Mouse (Mus musculus) lung, adult 2 months (tissue): ENCODE results near the gene Cdk14. TPM values are rescaled to one million over a fixed set of nuclear protein-coding genes. Genes with fewer than 3 reads are reported as not detected.

ENCODE experiments used
- DNase-seq: peaks from one replicate; pipeline ENCODE4 v3.0.0; 2022
- H3K4me1 ChIP-seq: fragments of 200-500 bp; 2 replicates; pipeline ENCODE4 v1.6.1; 2011; ENCODE audit warnings: low read length; ENCODE audit not compliant: control insufficient read depth, insufficient read depth
- H3K4me3 ChIP-seq: fragments of 200-500 bp; replicated peaks from 2 replicates; pipeline ENCODE3; 2011; ENCODE audit warnings: low read depth, mild to moderate bottlenecking, control low read depth, low read length; ENCODE audit errors: extremely low read depth
- CTCF ChIP-seq: fragments of 200-500 bp; IDR thresholded peaks from 2 replicates; pipeline ENCODE4 v1.5.1; 2011; ENCODE audit warnings: mild to moderate bottlenecking, low read length, control low read depth; ENCODE audit not compliant: insufficient read depth
- POLR2A ChIP-seq: fragments of 200-500 bp; IDR thresholded peaks from 2 replicates; pipeline ENCODE4 v1.6.1; 2011; ENCODE audit warnings: low read depth, mild to moderate bottlenecking, control low read depth, low read length, borderline replicate concordance; ENCODE audit errors: extremely low read depth
- WGBS: fragments of 180-500 bp; shearing (Covaris S2); methylation state at CpG from one replicate; pipeline ENCODE4 v1.1.7; 2018; 5-methylcytosine and 5-hydroxymethylcytosine counted together
- polyA plus RNA-seq: library from polyadenylated mRNA; depleted of rRNA; stranded (reverse); fragments of >200 nt; gene quantifications from 2 replicates; pipeline ENCODE4 v1.2.3, GENCODE M21; 2012

Cdk14 gene
- polyA plus RNA-seq, 1 experiment = 19.0 TPM

DNA sequence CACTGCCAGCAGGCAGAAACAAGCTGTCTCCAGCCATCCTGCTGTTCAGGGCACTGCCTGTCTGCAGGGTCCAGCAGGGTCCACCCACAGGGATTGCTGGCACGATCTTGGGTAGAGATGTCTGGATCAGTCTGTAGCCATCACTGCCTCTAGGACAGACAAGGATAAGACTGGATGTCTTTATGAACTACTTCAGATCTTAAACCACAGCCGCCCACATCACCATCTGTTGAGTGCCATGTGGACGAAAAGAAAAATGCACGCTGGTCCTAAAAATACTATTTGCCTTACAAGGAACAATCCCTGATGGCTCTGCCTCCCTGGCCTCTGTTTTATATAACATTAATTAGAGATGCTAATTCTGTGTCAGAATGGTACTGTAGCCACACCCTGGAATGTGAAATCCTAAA is 426.9 kb downstream of the Cdk14 start:
- H3K4me3 ChIP-seq = no peak overlapping the region
- WGBS = 83% methylated on average over 4 of the region's 4 CpGs
- no peak for DNase-seq
- TF ChIP-seq CTCF (no peak), POLR2A (no peak)
- H3K4me1 ChIP-seq = no peaks in the 10 kb centered on the region; the same call in 1 of the 2 replicates

DNA sequence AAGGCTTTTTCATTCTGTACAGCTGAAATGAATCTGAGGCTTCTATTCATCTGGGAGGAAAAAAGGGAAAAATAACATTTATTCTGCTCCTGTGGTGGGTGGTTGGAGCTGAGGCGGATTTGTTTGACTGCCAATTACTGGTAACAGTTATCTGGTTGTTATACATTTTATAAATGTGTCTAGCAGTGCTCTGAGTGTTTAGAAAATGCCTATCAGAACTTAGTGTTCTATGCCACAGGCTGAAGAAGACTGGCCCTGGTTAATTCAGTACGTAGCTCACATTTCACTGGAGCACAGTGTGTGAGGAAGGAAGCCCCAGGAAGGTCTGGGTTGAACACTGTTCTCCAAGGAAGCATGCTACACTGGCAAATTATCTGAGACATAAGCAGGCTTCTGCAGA is 429.1 kb downstream of the Cdk14 start:
- DNase-seq = no peak
- no peak overlapping the region for H3K4me3 ChIP-seq
- TF ChIP-seq POLR2A (no peak), CTCF (no peak)
- WGBS = 94% methylated on average over 2 of the region's 2 CpGs
- H3K4me1 ChIP-seq = no peaks in the 10 kb centered on the region

DNA sequence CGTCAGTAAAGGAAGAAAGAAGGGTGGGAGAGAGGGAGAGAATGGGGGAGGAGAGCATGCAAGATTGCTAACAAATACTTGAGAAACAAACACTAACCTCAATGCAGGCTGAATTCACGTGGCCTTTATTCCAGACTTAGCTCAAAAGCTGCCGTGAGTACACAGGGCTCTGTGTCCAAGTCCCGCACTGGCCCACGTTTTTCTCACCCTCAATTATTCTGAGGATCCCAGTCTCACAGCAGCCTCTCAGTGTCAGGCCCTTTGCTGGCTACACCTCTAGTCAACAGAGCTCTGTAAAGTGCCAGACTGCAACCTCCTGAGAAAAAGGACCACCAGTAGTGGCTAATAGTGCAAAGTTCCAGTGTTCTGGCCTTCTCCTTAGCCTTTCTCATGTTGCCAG is 429.9 kb downstream of the Cdk14 start:
- WGBS = 73% methylated on average over 5 of the region's 5 CpGs
- no peak overlapping the region for H3K4me3 ChIP-seq
- no peaks in the 10 kb centered on the region for H3K4me1 ChIP-seq
- TF ChIP-seq CTCF (no peak), POLR2A (no peak)
- DNase-seq = no peak

- no peak for DNase-seq
- H3K4me3 ChIP-seq = no peak overlapping the region
- TF ChIP-seq POLR2A (no peak), CTCF (no peak)
- 76% methylated on average over 2 of the region's 2 CpGs for WGBS
- H3K4me1 ChIP-seq = no peaks in the 10 kb centered on the region
Measured at GRCm38 (mm10) chr5:4986181-4986580, 433.9 kb downstream of the Cdk14 start.

- no peak for DNase-seq
- H3K4me1 ChIP-seq = no peaks in the 10 kb centered on the region
- no peak for TF ChIP-seq POLR2A
- no peak for TF ChIP-seq CTCF
- H3K4me3 ChIP-seq = no peak overlapping the region
- WGBS = 53% methylated on average over 4 of the region's 4 CpGs
Measured at GRCm38 (mm10) chr5:4979551-4979950, 440.6 kb downstream of the Cdk14 start.

DNA sequence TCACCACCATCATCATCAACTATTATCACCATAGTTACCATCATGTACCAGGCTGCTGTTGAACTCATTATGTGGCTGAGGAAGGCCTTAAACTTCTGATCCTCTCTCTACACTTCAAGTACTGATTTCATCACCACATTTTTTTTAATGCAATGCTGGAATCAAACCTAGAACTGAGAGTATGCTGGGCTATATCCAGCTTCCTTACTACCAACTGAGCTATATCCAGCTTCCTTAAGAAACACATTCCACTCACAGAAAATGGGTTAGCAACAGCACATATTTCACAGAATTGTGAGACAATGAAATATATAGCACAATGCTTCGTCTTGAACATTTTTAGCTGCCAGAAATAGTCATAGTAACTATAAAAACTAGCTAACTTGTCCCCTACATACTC is 446.7 kb downstream of the Cdk14 start:
- no peak overlapping the region for H3K4me3 ChIP-seq
- no peaks in the 10 kb centered on the region for H3K4me1 ChIP-seq
- TF ChIP-seq CTCF = no peak
- TF ChIP-seq POLR2A = no peak
- DNase-seq = no peak
- 94% methylated on average over 1 of the region's 1 CpGs for WGBS

DNA sequence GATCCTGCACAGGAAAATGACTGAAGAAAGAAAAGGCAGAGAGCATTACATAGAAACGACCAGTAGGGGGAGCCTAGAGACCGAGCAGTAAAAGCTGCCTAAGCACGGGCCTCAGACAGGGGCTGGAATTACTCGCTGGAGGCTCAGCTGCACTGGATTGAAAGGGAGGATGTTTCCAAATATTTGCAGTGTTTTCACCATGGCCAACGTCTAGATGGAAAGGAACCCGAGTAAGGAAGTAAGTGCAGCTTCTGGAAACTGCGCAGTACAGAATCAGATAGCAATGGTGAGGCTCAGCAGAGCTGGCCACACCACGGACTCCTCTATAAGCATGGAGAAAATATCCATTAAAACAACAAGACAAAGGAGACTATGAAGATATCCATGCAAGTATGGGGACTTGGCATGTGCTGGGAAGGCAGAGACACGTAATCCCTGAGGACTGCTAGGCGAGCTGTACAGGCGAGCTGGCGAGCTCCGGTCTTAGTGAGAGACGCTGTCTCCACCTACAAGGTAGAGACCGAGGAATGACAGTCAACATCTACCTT is 458.0 kb downstream of the Cdk14 start:
- DNase-seq = peak; percentile 31
- TF ChIP-seq POLR2A (no peak), CTCF (peak; percentile 84)
- Histone ChIP-seq H3K4me1 (peaks cover 9% of the 10 kb centered on the region), H3K4me3 (no peak overlapping the region)
- WGBS = 42% methylated on average over 15 of the region's 15 CpGs

DNA sequence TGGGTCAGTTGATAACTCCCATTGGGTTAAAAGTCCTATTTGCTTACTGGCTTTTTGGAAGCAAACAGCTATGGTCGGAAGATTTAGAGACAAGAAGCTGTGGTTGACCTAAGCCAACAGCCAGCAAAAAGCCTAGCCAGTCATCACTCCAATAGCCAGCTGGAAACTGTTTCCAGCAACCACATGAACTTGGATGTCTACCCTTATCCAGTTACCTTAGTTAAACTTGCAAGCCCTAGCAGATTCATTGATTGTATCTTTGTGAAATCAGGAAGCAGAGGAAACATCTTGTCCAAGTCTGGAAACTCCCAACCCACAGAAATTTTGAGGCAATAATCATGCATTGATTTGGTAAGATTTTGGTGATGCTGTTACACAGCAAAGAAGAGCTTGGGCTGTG is 458.5 kb downstream of the Cdk14 start:
- no peak overlapping the region for H3K4me3 ChIP-seq
- H3K4me1 ChIP-seq = peaks cover 9% of the 10 kb centered on the region
- no peak for DNase-seq
- TF ChIP-seq CTCF (no peak), POLR2A (no peak)
- WGBS = 88% methylated on average over 1 of the region's 1 CpGs

DNA sequence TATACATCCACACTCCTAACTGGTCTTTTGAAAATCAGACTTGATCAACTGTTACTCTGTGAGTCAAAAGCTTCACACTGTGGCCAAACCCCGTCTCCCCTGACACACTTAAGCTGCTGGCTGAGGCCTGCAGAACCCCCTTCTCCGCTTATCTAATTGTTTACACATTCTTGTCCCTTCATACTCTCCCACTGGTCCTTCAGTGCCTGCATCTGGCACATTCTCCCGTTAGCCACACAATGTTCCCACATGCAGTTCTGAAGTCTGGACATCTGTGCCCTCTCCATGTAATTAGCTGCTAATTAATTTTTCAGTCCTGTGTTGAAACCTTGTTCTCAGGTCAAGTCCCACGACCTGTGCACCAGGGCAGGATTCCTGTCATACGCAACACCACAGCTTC is 460.7 kb downstream of the Cdk14 start:
- Histone ChIP-seq H3K4me3 (no peak overlapping the region), H3K4me1 (peaks cover 9% of the 10 kb centered on the region)
- TF ChIP-seq POLR2A (no peak), CTCF (no peak)
- 46% methylated on average over 5 of the region's 5 CpGs for WGBS
- DNase-seq = peak; percentile 35

- WGBS = 83% methylated on average over 7 of the region's 7 CpGs
- peaks cover 9% of the 10 kb centered on the region for H3K4me1 ChIP-seq
- no peak overlapping the region for H3K4me3 ChIP-seq
- TF ChIP-seq CTCF (no peak), POLR2A (no peak)
- DNase-seq = no peak
Measured at GRCm38 (mm10) chr5:4955993-4956392, 464.1 kb downstream of the Cdk14 start.

DNA sequence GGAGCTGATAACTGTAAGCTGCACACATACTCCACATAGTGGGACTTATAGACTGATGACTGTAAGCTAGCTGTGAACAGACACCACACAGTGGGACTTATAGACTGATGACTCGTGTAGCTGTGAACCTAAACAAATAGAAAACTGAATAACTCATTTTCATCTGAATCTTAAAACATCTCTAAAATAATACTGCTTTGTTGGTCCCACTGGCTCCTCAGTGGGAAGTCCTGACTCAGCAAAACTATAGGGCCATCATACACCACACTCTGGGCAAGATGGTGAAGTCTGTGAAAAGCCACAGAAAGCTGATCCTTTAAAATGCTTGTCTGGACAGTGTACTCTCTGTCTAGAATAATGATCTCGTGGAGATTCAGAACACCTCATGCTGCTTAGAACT is 464.7 kb downstream of the Cdk14 start:
- WGBS = 74% methylated on average over 2 of the region's 2 CpGs
- peaks cover 11% of the 10 kb centered on the region for H3K4me1 ChIP-seq

More for the DNA sequence above, 464.7 kb downstream of the Cdk14 start:
- no peak for DNase-seq
- no peak overlapping the region for H3K4me3 ChIP-seq
- TF ChIP-seq CTCF (no peak), POLR2A (no peak)
